Mouse (Mus musculus) bone marrow, adult 2 months (tissue): ENCODE measurements around the gene Ylpm1.

Source experiments
- CTCF ChIP-seq: fragments of 200-500 bp; IDR thresholded peaks from 2 replicates; pipeline ENCODE4 v1.5.1; 2011; ENCODE audit warnings: low read length, control low read depth; ENCODE audit not compliant: control insufficient read depth, insufficient read depth
- POLR2A ChIP-seq: fragments of 200-500 bp; IDR thresholded peaks from 2 replicates; pipeline ENCODE4 v1.6.1; 2011; ENCODE audit warnings: low read depth, mild to moderate bottlenecking, control low read depth, low read length, borderline replicate concordance; ENCODE audit not compliant: control insufficient read depth

GRCm38 (mm10) chr12:84948584-84949285 lies 47.4 kb upstream of the Ylpm1 start:
- no peak for TF ChIP-seq POLR2A
- no peak for TF ChIP-seq CTCF
